Comparison of ENCODE assay signal across 14 mouse cellular contexts in the genomic region with DNA sequence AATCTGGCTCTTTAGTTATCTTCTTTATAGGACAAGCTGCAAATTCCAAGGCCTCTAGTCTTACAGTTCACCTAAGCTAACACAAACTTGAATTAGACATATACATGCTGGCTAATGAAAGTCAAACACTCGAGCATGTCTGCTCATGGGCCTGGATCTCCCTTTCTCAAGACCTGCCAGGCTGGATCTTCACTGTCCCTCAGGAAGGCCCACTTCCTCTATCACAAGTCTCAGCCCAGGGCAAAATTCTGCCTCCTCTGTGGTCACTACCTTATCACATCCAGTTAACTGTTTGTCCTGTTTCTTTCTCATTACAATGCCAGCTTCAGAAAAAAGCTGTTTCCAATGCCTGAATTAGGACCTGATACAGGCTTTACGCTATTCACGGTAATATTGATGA.
"Had no signal": no experiment of that assay in that cellular context is flagged by ENCODE, and none has a peak within 500 bp of the region (broad histone marks: within the 10 kb centered on the region; RNA-seq: fewer than 3 reads in every experiment).

No protein-coding gene starts in this region.

- H3K4me3 ChIP-seq: limb, embryonic 15.5 days; liver, embryonic 12.5 days; midbrain, embryonic 12.5 days; stomach, embryonic 15.5 days had no signal

- H3K9me3 ChIP-seq: limb, embryonic 15.5 days; liver, embryonic 12.5 days; midbrain, embryonic 12.5 days; stomach, embryonic 15.5 days had no signal

- H3K27ac ChIP-seq: limb, embryonic 15.5 days; liver, embryonic 12.5 days; midbrain, embryonic 12.5 days; stomach, embryonic 15.5 days had no signal

- ATAC-seq: liver, embryonic 12.5 days; midbrain, embryonic 16.5 days had no signal

- H3K36me3 ChIP-seq: limb, embryonic 15.5 days; liver, embryonic 12.5 days; midbrain, embryonic 12.5 days; stomach, embryonic 15.5 days had no signal

- DNase-seq: kidney, postnatal 25 days; layer of hippocampus, adult 9-11 months; layer of hippocampus, postnatal 36 days; lung, embryonic 14.5 days; lung, postnatal 10 days; lung, postnatal 4 days; right cerebral cortex, postnatal 14 days; thymus, adult 2 months; thymus, postnatal 25 days had no signal

- H3K4me2 ChIP-seq: limb, embryonic 15.5 days; liver, embryonic 12.5 days; lung, embryonic 14.5 days; midbrain, embryonic 12.5 days; stomach, embryonic 15.5 days had no signal

- H3K27me3 ChIP-seq: limb, embryonic 15.5 days; stomach, embryonic 15.5 days had no signal

- H3K9ac ChIP-seq: limb, embryonic 15.5 days; liver, embryonic 12.5 days; lung, embryonic 14.5 days; midbrain, embryonic 12.5 days; stomach, embryonic 15.5 days had no signal
